Mouse (Mus musculus): ENCODE data around the gene Muc13. TPM values are rescaled to one million over a fixed set of nuclear protein-coding genes. Genes with fewer than 3 reads are reported as not detected.
A peak's percentile ranks its signal among the peaks of the same experiment; 100 is the strongest.

The Muc13 gene
- total RNA-seq, 2 experiments from 2014 or later = 41.4 to 76.8 TPM

GRCm38 (mm10) chr16:33768491-33769278, 25.2 kb upstream of the Muc13 start:
- ATAC-seq (replicated peaks; ENCODE audit: poor library complexity) = no peak

- ATAC-seq (replicated peaks; ENCODE audit: poor library complexity) = peak; percentile 74
Observed at GRCm38 (mm10) chr16:33769848-33770247, 24.0 kb upstream of the Muc13 start.

GRCm38 (mm10) chr16:33770778-33771454, 22.9 kb upstream of the Muc13 start:
- ATAC-seq (replicated peaks; ENCODE audit: poor library complexity) = no peak

GRCm38 (mm10) chr16:33772809-33773208, 21.0 kb upstream of the Muc13 start:
- peak; percentile 42 for ATAC-seq (replicated peaks; ENCODE audit: poor library complexity)

GRCm38 (mm10) chr16:33774972-33775371, 18.9 kb upstream of the Muc13 start:
- no peak for ATAC-seq (replicated peaks; ENCODE audit: poor library complexity)

GRCm38 (mm10) chr16:33775733-33776335, 18.0 kb upstream of the Muc13 start:
- ATAC-seq (replicated peaks; ENCODE audit: poor library complexity) = no peak

- ATAC-seq (replicated peaks; ENCODE audit: poor library complexity) = peak; percentile 56
Observed at GRCm38 (mm10) chr16:33776766-33777529, 16.9 kb upstream of the Muc13 start.

- no peak for ATAC-seq (replicated peaks; ENCODE audit: poor library complexity)
Observed at GRCm38 (mm10) chr16:33777607-33778006, 16.2 kb upstream of the Muc13 start.

GRCm38 (mm10) chr16:33781789-33782728, 11.8 kb upstream of the Muc13 start:
- ATAC-seq (replicated peaks; ENCODE audit: poor library complexity) = peak; percentile 21

GRCm38 (mm10) chr16:33782729-33783091, 11.1 kb upstream of the Muc13 start:
- ATAC-seq (replicated peaks; ENCODE audit: poor library complexity) = no peak

GRCm38 (mm10) chr16:33784547-33784946, 9.3 kb upstream of the Muc13 start:
- ATAC-seq (replicated peaks; ENCODE audit: poor library complexity) = no peak

- peak; percentile 67 for ATAC-seq (replicated peaks; ENCODE audit: poor library complexity)
Observed at GRCm38 (mm10) chr16:33785092-33785704, 8.6 kb upstream of the Muc13 start.

GRCm38 (mm10) chr16:33786657-33787390, 7.0 kb upstream of the Muc13 start:
- ATAC-seq (replicated peaks; ENCODE audit: poor library complexity) = peak; percentile 62

- 0 out of 2 replicates have a peak, but pooled peaks have one; percentile 7 for ATAC-seq (replicated peaks; ENCODE audit: poor library complexity)
Observed at GRCm38 (mm10) chr16:33795106-33795505, 1.3 kb downstream of the Muc13 start.

- ATAC-seq (replicated peaks; ENCODE audit: poor library complexity) = peak; percentile 54
Observed at GRCm38 (mm10) chr16:33795887-33796286, 2.0 kb downstream of the Muc13 start.

- ATAC-seq (replicated peaks; ENCODE audit: poor library complexity) = no peak
Observed at GRCm38 (mm10) chr16:33796756-33797155, 2.9 kb downstream of the Muc13 start.

GRCm38 (mm10) chr16:33797860-33798259, 4.0 kb downstream of the Muc13 start:
- peak; percentile 59 for ATAC-seq (replicated peaks; ENCODE audit: poor library complexity)

GRCm38 (mm10) chr16:33810002-33810401, 16.2 kb downstream of the Muc13 start:
- peak; percentile 60 for ATAC-seq (replicated peaks; ENCODE audit: poor library complexity)

Data from megakaryocyte progenitor cell, adult 5-6 weeks (primary cell).